Mouse (Mus musculus): ENCODE data around the gene Vrk1.

Vrk1 gene

GRCm38 (mm10) chr12:106010065-106010915 is at the start of gene Vrk1:
Gene Vrk1 (plus strand): TSS chr12:106010228.
- peak; percentile 99 for DNase-seq (ENCODE audit: low read depth, low spot score)

GRCm38 (mm10) chr12:105960592-105961330 is 49.3 kb upstream of the Vrk1 start:
- peak; percentile 85 for DNase-seq (ENCODE audit: low read depth, low spot score)

DNA sequence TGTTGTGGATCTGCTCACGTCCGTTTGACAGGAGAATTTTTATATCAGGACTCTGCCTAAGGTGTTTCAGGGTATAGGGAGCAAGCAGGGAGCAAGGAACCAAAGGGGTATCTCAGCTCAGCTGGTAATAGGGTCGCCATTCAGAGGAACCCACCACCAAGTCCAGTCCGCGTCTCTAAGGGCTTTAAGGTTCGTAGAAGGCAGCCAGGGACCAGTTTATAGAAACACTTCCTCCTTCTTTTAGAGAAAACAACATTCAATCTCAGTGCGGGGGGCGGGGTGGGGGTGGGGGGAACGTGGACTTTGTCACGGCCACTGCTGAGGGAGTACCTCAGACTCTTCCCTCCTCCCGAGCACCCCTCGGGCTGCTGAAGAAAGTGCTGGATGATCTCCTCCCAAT is 48.4 kb upstream of the Vrk1 start:
- DNase-seq (ENCODE audit: low read depth, low spot score) = no peak

DNA sequence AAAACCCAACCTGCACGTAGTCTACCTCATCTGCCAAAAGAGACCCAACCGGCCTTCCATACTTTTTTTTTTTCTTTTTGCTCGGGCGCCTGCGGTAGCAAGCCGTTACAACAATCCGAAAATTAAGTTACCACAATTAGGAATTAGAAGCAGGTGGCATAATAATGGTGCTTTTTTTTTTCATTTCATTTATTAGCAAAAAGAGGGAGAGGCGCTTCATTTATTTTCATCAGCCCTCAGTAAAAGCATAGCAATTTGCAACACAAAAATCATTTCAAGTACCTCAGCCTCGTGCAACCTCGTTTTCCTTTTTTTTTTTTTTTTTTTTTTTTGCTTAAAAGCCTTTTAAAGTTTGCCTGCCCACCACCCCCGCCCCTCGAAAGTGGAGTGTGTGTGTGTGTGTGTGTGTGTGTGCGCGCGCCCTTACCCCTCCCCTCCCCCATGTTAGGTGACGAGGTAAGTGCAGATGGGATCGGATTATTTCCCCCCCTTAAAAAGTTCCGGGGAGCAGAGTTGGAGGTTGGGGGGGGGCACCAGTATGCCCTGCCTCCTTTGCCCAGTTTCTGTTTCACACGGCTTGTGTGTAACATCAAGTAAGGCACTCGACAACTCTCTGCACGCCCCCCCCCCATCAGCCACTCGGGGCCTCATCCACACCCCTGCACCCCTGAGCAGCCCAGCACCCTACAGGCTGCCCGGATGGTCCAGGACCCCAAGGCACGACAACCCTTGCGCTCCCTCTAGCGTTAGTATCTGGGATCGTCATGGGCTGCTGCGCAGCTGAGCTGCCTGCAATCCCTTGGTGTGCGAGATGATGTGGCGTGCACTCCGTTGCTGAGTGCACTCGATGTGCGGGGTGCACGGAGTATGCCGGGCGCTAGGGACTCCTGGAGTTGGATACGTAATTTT is 47.7 kb upstream of the Vrk1 start:
- DNase-seq (ENCODE audit: low read depth, low spot score) = no peak

DNA sequence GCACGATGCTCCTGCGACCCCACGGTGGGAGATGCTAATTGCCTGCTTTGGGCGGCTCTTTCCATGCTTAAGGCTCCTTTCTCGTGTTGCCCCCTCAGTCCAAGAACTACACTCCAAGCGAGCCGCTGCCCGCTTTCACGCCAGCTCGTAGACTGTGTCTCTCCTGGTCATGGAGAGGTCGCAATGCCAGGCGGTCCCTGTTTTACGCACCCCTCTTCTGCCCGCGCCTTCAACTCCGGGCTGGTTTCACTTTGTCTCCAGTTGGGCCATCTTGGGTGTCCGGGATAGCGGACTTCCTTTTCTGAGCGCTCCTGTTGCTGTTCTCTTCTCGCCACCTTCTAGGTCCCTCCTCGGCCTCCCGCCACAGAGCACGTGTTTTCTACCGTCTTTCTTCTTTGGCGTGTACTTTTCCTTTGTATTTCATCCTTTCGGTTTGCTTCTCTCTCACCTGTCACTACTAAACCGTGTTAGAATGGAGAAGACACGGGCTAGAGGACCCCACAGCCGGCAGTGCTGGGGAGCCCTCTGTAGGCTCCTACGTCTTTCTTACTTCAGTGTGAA is 46.9 kb upstream of the Vrk1 start:
- DNase-seq (ENCODE audit: low read depth, low spot score) = no peak

DNA sequence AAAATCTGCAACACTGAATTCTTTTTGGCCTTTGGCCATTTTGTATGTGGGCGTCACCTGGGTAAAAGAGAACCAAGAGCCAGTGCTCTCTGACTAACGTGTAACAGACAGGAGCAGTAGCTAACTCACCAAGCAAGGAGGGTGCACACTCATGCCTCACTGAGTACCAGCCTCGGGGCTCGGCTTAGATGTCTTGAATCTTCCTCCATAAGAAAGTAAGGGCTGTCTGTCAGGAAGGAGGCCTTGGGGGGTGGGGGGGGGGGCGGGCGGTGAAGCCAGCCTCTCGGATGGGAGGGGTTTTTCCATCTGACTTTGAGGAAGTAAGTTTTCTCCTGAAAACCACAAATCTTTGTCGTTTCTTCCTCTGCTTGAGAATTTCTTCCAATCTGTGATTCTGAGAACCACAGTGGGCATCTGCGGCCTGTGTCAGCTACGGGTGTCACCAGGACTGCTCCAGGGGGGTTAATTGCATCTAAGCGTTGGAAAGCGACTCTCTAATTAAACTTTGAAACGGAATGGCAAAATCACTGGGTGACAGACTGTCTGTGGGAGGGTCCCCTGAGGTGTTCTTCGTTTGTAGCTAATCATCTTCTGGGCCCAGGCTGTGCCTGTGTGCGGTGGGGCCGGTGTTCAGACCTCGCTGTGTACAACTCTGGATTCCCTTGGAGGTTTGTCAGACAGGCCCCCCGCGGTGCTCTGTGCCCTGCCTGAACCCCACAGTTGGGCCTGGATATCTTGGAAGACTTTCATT is 43.0 kb upstream of the Vrk1 start:
- no peak for DNase-seq (ENCODE audit: low read depth, low spot score)

DNA sequence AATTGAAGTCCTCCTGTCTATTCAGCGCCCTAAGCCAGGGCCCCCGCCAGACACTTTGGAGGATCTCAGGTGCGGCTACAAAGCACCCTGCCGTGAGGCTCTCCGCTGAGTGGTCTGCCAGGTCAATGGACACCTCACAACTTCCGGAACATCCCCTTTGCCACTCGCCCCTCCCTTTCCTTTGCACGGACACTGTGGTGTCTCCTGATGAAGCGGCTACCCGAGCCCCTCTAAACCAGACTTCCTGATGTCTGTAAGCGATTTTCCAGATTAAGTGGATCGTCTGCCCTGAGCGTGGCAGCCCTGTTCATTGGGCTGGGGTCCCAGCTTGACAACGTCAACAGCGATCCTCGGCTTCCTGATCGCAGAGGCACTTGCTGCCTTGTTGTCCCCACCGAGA is 42.2 kb upstream of the Vrk1 start:
- no peak for DNase-seq (ENCODE audit: low read depth, low spot score)

- DNase-seq (ENCODE audit: low read depth, low spot score) = no peak
These were observed 38.8 kb upstream of the Vrk1 start for GRCm38 (mm10) chr12:105971182-105971581.

GRCm38 (mm10) chr12:105972673-105973072 is 37.4 kb upstream of the Vrk1 start:
- DNase-seq (ENCODE audit: low read depth, low spot score) = no peak

- DNase-seq (ENCODE audit: low read depth, low spot score) = no peak
These were observed 36.3 kb upstream of the Vrk1 start for GRCm38 (mm10) chr12:105973691-105974090.

GRCm38 (mm10) chr12:105974107-105974506 is 35.9 kb upstream of the Vrk1 start:
- DNase-seq (ENCODE audit: low read depth, low spot score) = no peak

DNA sequence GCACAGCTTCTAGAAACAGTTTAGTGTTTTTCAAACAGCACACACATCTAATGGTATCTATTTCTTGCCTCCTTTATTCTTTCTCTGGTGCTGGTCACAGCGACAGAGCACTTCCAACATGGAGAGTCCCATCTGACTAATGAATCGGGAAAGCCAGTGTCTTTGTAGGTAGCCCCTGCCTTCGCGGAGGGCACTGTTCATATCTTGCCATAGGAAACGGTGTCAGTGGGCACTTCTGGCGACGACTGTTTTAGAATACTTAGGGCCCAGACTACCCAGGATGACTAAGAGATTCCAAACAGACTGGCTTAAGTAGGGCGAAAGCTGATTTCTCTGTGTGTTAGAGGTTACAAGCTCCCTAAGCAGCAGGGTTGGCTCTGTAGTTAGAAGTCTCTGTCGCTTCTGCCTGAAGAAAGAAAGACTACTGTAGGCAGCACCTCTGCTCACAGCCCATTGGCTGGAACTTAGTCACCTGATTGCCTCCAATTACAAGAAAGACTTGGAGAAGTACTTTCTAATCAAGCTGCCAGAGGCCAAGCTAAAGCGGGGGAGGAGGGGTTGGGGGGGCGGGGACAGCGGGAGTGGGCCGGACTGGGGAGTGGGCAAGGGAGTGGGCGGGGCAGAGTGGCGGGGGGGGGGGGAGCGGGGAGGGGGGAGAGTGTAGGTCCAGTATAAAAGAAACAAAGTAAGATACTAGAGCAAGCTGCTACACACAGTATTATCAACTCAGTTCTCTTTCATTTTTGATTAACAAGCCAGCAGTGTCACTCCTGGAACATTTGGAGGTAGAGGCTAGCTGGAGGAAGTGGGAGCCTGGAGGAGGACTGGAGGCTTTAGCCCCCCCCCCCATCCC is 28.7 kb upstream of the Vrk1 start:
- DNase-seq (ENCODE audit: low read depth, low spot score) = no peak

GRCm38 (mm10) chr12:105981974-105982305 is 28.1 kb upstream of the Vrk1 start:
- no peak for DNase-seq (ENCODE audit: low read depth, low spot score)

- peak; percentile 85 for DNase-seq (ENCODE audit: low read depth, low spot score)
These were observed 27.4 kb upstream of the Vrk1 start for GRCm38 (mm10) chr12:105982598-105982997.

GRCm38 (mm10) chr12:105983499-105983898 is 26.5 kb upstream of the Vrk1 start:
- DNase-seq (ENCODE audit: low read depth, low spot score) = no peak

GRCm38 (mm10) chr12:105988434-105988833 is 21.6 kb upstream of the Vrk1 start:
- no peak for DNase-seq (ENCODE audit: low read depth, low spot score)

- DNase-seq (ENCODE audit: low read depth, low spot score) = no peak
These were observed 17.3 kb upstream of the Vrk1 start for GRCm38 (mm10) chr12:105992756-105993155.

DNA sequence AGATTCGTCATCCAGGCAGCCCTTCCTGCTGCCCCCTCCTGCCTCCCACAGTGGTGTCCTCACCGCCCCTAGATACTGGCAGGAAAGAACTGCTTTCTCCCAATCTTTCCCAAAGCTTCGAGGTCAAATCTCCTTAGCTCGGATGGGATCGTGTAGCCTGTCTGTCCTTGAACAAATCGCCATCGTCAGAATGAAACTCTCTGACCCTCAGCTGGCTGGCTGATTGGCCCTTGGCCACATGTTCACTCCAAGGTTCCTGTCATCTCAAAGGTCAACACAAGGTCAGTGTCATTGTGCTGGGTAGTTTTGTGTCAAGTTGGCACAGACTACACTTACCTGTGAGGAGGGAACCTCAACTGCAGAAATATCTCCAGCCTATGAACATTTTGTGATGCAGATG is 16.7 kb upstream of the Vrk1 start:
- DNase-seq (ENCODE audit: low read depth, low spot score) = no peak

- no peak for DNase-seq (ENCODE audit: low read depth, low spot score)
These were observed 14.1 kb upstream of the Vrk1 start for GRCm38 (mm10) chr12:105995940-105996339.
